Mouse (Mus musculus): ENCODE measurements around the gene Tmcc1. TPM values are rescaled to one million over a fixed set of nuclear protein-coding genes. Genes with fewer than 3 reads are reported as not detected.
A peak's percentile ranks its signal among the peaks of the same experiment; 100 is the strongest.
"Not testable (repeated sequence)": the region's sequence is repeated elsewhere in the genome, so short reads cannot be mapped to it uniquely, and the experiment has no call there.

Gene Tmcc1
- polyA plus RNA-seq, 1 experiment from 2014 or later: 15.1 TPM

DNA sequence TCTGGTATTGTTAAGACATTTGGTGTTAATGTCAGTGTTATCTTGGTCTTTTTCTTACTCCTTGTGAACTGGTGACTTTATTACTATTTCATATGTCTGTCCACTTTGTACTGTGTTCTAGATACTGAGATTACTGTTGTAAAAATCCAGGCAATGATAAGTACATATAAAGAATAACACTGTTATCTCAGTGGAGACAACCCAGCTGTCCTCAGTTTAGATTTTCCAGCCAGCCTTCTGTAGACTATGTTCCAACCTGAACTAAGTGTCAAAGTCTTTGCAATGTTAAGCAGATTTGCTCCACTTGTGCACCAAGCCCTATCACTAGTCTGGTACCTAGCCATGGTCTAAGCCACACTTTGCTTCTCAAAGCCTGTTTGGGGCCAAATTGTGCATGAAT lies 118.4 kb downstream of the Tmcc1 start:
- TF ChIP-seq CTCF (IDR thresholded peaks at IDR 0.05; ENCODE audit: low read depth): no peak
- H3K27me3 ChIP-seq (ENCODE audit: insufficient read depth, low read length): no peaks in the 10 kb centered on the region
- ATAC-seq (ENCODE audit: insufficient read depth): no peak
- no peak for DNase-seq
- H3K9me3 ChIP-seq (ENCODE audit: low read depth, low read length): no peaks in the 10 kb centered on the region
- H3K4me1 ChIP-seq (ENCODE audit: insufficient read depth): no peaks in the 10 kb centered on the region; the same call in 1 of the 2 replicates
- no peak overlapping the region for H3K4me2 ChIP-seq
- H3K4me3 ChIP-seq (ENCODE audit: low read depth, low read length): no peak overlapping the region
- H3K36me3 ChIP-seq (ENCODE audit: insufficient read depth): no peaks in the 10 kb centered on the region
- H3K9ac ChIP-seq: no peak overlapping the region
- H3K27ac ChIP-seq (ENCODE audit: low read depth): no peak overlapping the region

DNA sequence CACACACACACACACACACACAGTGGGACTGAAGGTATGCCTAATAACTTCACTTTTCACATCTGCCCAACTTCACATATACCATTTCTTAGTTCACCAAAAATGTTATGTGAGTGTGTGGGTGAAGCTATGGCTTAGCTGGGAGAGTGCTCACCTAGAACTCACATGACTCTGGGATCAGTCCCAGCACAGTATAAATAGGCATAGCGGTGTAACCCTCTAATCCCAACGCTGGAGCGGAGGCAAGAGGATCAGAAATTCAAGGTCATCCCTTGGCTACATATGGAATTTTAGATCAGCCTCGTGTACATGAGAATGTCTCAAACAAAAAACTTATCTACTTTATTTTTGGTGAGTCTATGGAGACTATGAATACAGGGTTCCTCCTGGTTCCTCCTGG lies 119.7 kb downstream of the Tmcc1 start:
- 88% methylated on average over 4 of the region's 4 CpGs for WGBS
- TF ChIP-seq CTCF (IDR thresholded peaks at IDR 0.05; ENCODE audit: low read depth): no peak
- H3K4me3 ChIP-seq (ENCODE audit: low read depth, low read length): no peak overlapping the region
- H3K9ac ChIP-seq: no peak overlapping the region
- no peak overlapping the region for H3K27ac ChIP-seq (ENCODE audit: low read depth)
- no peak overlapping the region for H3K4me2 ChIP-seq
- ATAC-seq (ENCODE audit: insufficient read depth): no peak
- H3K4me1 ChIP-seq (ENCODE audit: insufficient read depth): no peaks in the 10 kb centered on the region; the same call in 1 of the 2 replicates
- DNase-seq: no peak
- no peaks in the 10 kb centered on the region for H3K9me3 ChIP-seq (ENCODE audit: low read depth, low read length)
- H3K27me3 ChIP-seq (ENCODE audit: insufficient read depth, low read length): no peaks in the 10 kb centered on the region
- H3K36me3 ChIP-seq (ENCODE audit: insufficient read depth): no peaks in the 10 kb centered on the region

DNA sequence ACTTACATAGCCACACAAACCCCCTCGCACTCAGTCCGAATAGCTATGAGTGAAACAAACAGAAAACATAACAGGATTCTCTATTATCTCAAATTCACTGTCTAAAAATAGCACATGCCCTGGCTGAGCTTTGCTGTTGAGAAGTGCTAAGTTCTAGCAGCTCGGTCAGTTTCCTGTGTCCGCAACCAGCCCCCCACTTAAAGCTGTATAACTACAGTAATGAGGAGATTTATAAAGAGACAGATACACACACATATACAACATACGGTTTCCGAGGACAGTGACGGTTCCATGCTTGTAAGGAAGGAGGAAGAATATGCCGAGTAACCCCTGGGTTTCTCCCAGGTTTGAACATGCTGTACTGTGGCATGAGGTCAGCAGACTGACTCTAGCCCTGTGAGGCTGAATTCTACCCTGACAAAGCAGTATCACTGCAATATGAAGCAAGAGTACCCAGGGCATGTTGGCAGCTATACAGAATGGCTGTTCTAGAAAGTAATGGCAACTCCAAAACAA lies 120.5 kb downstream of the Tmcc1 start:
- Histone ChIP-seq H3K9me3 (ENCODE audit: low read depth, low read length) (no peaks in the 10 kb centered on the region), H3K4me2 (peak overlapping the region; percentile 4; the same call in 1 of the 2 replicates), H3K4me3 (ENCODE audit: low read depth, low read length) (no peak overlapping the region), H3K27me3 (ENCODE audit: insufficient read depth, low read length) (no peaks in the 10 kb centered on the region), H3K4me1 (ENCODE audit: insufficient read depth) (no peaks in the 10 kb centered on the region; the same call in 1 of the 2 replicates), H3K27ac (ENCODE audit: low read depth) (peak overlapping the region; percentile 1; the same call in 1 of the 2 replicates), H3K36me3 (ENCODE audit: insufficient read depth) (no peaks in the 10 kb centered on the region), H3K9ac (no peak overlapping the region)
- DNase-seq: peak; percentile 65
- TF ChIP-seq CTCF (IDR thresholded peaks at IDR 0.05; ENCODE audit: low read depth): no peak
- ATAC-seq (ENCODE audit: insufficient read depth): peak; percentile 41; the same call in 1 of the 2 replicates
- WGBS: 33% methylated on average over 8 of the region's 8 CpGs

DNA sequence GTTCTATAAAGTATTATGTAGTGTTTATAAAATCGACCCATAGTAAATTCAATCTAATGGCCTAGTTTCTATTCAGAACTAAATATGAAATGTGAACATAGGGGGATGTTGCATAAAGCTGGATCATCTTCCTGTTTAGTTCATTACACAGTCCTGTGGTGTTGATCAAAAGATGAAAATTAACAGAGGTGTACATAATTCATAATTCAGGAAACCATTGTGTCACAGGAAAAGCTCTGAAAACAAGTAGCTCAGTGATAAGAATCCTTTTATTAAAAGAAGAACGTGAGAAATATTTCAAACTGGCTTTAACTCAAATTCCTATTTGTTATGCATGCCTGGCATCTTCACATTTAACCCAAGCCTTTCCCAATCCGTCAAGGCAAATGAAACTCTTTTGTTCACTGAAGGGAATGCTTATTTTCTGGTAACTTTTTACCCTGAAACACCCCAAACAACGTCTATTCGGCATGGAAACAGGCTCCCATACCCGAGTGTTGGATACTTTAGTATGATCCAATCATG lies 121.0 kb downstream of the Tmcc1 start:
- Histone ChIP-seq H3K4me3 (ENCODE audit: low read depth, low read length) (no peak overlapping the region), H3K27me3 (ENCODE audit: insufficient read depth, low read length) (no peaks in the 10 kb centered on the region), H3K9me3 (ENCODE audit: low read depth, low read length) (no peaks in the 10 kb centered on the region), H3K36me3 (ENCODE audit: insufficient read depth) (no peaks in the 10 kb centered on the region), H3K27ac (ENCODE audit: low read depth) (peak overlapping the region; percentile 1; the same call in 1 of the 2 replicates), H3K9ac (no peak overlapping the region), H3K4me1 (ENCODE audit: insufficient read depth) (no peaks in the 10 kb centered on the region; the same call in 1 of the 2 replicates), H3K4me2 (peak overlapping the region; percentile 4; the same call in 1 of the 2 replicates)
- WGBS: 54% methylated on average over 6 of the region's 6 CpGs
- ATAC-seq (ENCODE audit: insufficient read depth) (no peak), DNase-seq (no peak)
- no peak for TF ChIP-seq CTCF (IDR thresholded peaks at IDR 0.05; ENCODE audit: low read depth)

DNA sequence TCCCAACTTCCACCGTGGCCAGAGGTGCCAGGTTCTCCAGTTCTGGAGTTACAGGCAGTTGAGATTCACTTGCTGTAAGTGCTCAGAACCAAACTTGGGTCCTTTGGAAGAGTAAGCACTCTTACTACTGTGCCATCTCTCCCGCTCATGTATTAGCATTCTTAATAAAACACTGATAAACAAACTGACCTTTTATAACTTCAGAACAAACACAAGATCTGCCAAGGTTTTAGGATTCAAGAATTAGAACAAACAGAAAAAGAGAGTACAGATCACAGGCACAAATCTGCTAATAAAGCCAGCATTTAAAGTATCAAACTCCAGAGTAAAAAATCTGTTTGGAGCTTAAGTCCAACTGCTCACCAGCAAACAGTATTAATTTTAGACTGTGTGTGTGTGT lies 121.5 kb downstream of the Tmcc1 start:
- Histone ChIP-seq H3K4me3 (ENCODE audit: low read depth, low read length) (no peak overlapping the region), H3K9ac (no peak overlapping the region), H3K4me2 (no peak overlapping the region), H3K4me1 (ENCODE audit: insufficient read depth) (no peaks in the 10 kb centered on the region; the same call in 1 of the 2 replicates), H3K27me3 (ENCODE audit: insufficient read depth, low read length) (no peaks in the 10 kb centered on the region), H3K27ac (ENCODE audit: low read depth) (0 out of 2 replicates have a peak overlapping the region, but pooled peaks have one; percentile 27), H3K9me3 (ENCODE audit: low read depth, low read length) (no peaks in the 10 kb centered on the region), H3K36me3 (ENCODE audit: insufficient read depth) (no peaks in the 10 kb centered on the region)
- no peak for DNase-seq
- no peak for ATAC-seq (ENCODE audit: insufficient read depth)
- WGBS: 74% methylated on average over 2 of the region's 2 CpGs
- TF ChIP-seq CTCF (IDR thresholded peaks at IDR 0.05; ENCODE audit: low read depth): no peak

DNA sequence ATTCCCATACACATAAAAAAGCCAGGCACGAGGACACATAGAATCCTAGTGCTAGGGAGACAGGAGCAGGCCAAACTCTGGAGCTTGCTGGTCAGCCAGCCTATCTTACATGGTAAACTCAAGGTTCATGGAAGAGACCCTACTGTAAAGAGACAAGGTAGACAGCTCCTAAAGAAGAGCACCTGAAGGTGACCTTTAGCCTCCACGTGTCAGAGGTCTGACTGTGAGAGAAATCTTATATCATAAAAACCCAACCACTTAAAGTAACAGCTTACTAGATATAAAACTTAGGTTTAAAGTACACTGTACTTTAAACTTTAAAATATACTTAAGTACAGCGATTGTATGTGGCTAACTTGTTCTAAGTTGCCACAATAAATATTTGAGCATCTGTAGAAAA lies 122.7 kb downstream of the Tmcc1 start:
- H3K27me3 ChIP-seq (ENCODE audit: insufficient read depth, low read length): no peaks in the 10 kb centered on the region
- ATAC-seq (ENCODE audit: insufficient read depth) (no peak), DNase-seq (no peak)
- H3K4me3 ChIP-seq (ENCODE audit: low read depth, low read length): no peak overlapping the region
- H3K9me3 ChIP-seq (ENCODE audit: low read depth, low read length): no peaks in the 10 kb centered on the region
- H3K36me3 ChIP-seq (ENCODE audit: insufficient read depth): no peaks in the 10 kb centered on the region
- no peak for TF ChIP-seq CTCF (IDR thresholded peaks at IDR 0.05; ENCODE audit: low read depth)
- H3K9ac ChIP-seq: no peak overlapping the region
- no peak overlapping the region for H3K27ac ChIP-seq (ENCODE audit: low read depth)
- WGBS: 87% methylated on average over 3 of the region's 3 CpGs
- H3K4me2 ChIP-seq: no peak overlapping the region
- H3K4me1 ChIP-seq (ENCODE audit: insufficient read depth): no peaks in the 10 kb centered on the region; the same call in 1 of the 2 replicates

DNA sequence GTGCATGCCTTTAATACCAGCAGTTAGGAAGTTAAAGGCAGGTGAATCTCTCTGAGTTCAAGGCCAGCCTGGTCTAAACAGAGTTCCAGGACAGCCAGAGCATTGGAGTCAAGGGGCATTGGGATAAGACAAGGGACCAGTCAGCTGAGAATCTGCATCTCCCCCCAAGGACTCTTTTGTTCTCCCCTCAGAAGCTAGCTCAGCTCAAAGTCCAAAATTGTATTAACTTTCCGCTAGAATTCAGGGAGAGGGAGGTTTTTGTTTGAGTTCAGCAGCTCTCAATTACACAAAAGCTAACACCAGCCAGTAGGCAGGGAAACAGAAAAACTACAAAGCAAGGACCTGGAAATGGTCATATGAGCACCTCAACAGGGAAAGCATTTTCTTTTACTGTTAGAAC lies 129.8 kb downstream of the Tmcc1 start:
- WGBS: 74% methylated on average over 1 of the region's 1 CpGs
- H3K9ac ChIP-seq: no peak overlapping the region
- no peaks in the 10 kb centered on the region for H3K4me1 ChIP-seq (ENCODE audit: insufficient read depth)
- H3K4me2 ChIP-seq: no peak overlapping the region
- no peaks in the 10 kb centered on the region for H3K27me3 ChIP-seq (ENCODE audit: insufficient read depth, low read length)
- no peak for TF ChIP-seq CTCF (IDR thresholded peaks at IDR 0.05; ENCODE audit: low read depth)
- no peak overlapping the region for H3K27ac ChIP-seq (ENCODE audit: low read depth)
- H3K4me3 ChIP-seq (ENCODE audit: low read depth, low read length): no peak overlapping the region
- no peaks in the 10 kb centered on the region for H3K9me3 ChIP-seq (ENCODE audit: low read depth, low read length)
- DNase-seq (no peak), ATAC-seq (ENCODE audit: insufficient read depth) (no peak)
- H3K36me3 ChIP-seq (ENCODE audit: insufficient read depth): no peaks in the 10 kb centered on the region

DNA sequence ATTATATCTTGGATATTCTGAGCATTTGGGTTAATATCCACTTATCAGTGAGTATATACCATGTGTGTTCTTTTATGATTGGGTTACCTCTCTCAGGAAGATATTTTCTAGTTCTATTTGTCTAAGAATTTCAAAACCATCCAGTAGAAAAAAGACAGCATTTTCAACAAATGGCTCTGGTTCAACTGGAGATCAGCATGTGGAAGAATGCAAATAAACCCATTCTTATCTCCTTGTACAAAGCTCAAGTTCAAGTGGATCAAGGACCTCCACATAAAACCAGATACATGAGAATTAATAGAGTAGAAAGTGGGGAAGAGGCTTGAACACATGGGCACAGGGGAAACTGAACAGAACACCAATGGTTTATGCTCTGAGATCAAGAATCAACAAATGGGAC lies 133.7 kb downstream of the Tmcc1 start:
- not testable (repeated sequence) for H3K9me3 ChIP-seq (ENCODE audit: low read depth, low read length); H3K9ac ChIP-seq; H3K27me3 ChIP-seq (ENCODE audit: insufficient read depth, low read length); H3K36me3 ChIP-seq (ENCODE audit: insufficient read depth); DNase-seq; ATAC-seq (ENCODE audit: insufficient read depth); H3K4me2 ChIP-seq; H3K27ac ChIP-seq (ENCODE audit: low read depth); H3K4me3 ChIP-seq (ENCODE audit: low read depth, low read length); H3K4me1 ChIP-seq (ENCODE audit: insufficient read depth)
